Comparison of ENCODE assay signal across 24 mouse cellular contexts in genomic region chr11:59514789-59515188, GRCm38 (mm10). TPM values are rescaled to one million over a fixed set of nuclear protein-coding genes. Genes with fewer than 3 reads are reported as not detected.
DNase-seq lines count a peak whose midpoint lies in the region; ATAC-seq and TF ChIP-seq lines count a peak whose summit lies in the region.
"Had no signal": no experiment of that assay in that cellular context is flagged by ENCODE, and none has a peak within 500 bp of the region (broad histone marks: within the 10 kb centered on the region; RNA-seq: fewer than 3 reads in every experiment).

No protein-coding gene starts in this region.

- ATAC-seq in heart, embryonic 11.5 days (replicated peaks; ENCODE audit: insufficient number of reproducible peaks, low FRiP score, low TSS enrichment) = no peak
- ATAC-seq in heart, postnatal 0 days (ENCODE audit: insufficient read depth, low read depth) = no peak
- ATAC-seq in liver, postnatal 0 days = no peak
- ATAC-seq: hindbrain, embryonic 16.5 days; intestine, postnatal 0 days; midbrain, embryonic 13.5 days had no signal

- no peak overlapping the region for H3K9ac ChIP-seq in heart, embryonic 11.5 days (ENCODE audit: low read depth, low read length)
- H3K9ac ChIP-seq in heart, postnatal 0 days (replicated peaks; ENCODE audit: low read depth, low read length) = no peak overlapping the region
- H3K9ac ChIP-seq in heart, adult 2 months (ENCODE audit: low read depth, low read length) = no peak overlapping the region
- no peak overlapping the region for H3K9ac ChIP-seq in liver, postnatal 0 days (replicated peaks)
- H3K9ac ChIP-seq: forebrain, embryonic 12.5 days; liver, embryonic 14.5 days; lung, embryonic 15.5 days; midbrain, embryonic 13.5 days; stomach, embryonic 15.5 days had no signal

- no peaks in the 10 kb centered on the region for H3K27me3 ChIP-seq in heart, embryonic 11.5 days (ENCODE audit: control insufficient read depth, insufficient read depth, low read length)
- H3K27me3 ChIP-seq in heart, postnatal 0 days (ENCODE audit: control insufficient read depth, insufficient read depth, low read length) = no peaks in the 10 kb centered on the region
- no peaks in the 10 kb centered on the region for H3K27me3 ChIP-seq in heart, adult 2 months (ENCODE audit: control insufficient read depth, insufficient read depth, low read length)
- H3K27me3 ChIP-seq in embryonic facial prominence, embryonic 10.5 days (replicated peaks; ENCODE audit: low read depth, poor library complexity, severe bottlenecking) = no peaks in the 10 kb centered on the region
- H3K27me3 ChIP-seq in liver, postnatal 0 days (ENCODE audit: insufficient read depth, low read length) = no peaks in the 10 kb centered on the region
- H3K27me3 ChIP-seq: forebrain, embryonic 12.5 days; lung, embryonic 15.5 days; midbrain, embryonic 13.5 days; stomach, embryonic 15.5 days had no signal

- no peak for TF ChIP-seq CTCF in heart, postnatal 0 days (IDR thresholded peaks at IDR 0.05; ENCODE audit: low read depth)
- TF ChIP-seq CTCF in heart, adult 2 months (IDR thresholded peaks at IDR 0.05) = no peak
- no peak for TF ChIP-seq CTCF in liver, postnatal 0 days (IDR thresholded peaks at IDR 0.05; ENCODE audit: low read depth)

- H3K4me2 ChIP-seq in heart, embryonic 11.5 days = no peak overlapping the region
- no peak overlapping the region for H3K4me2 ChIP-seq in heart, postnatal 0 days (ENCODE audit: low read depth, low read length)
- H3K4me2 ChIP-seq in liver, postnatal 0 days (ENCODE audit: low read depth, low read length) = no peak overlapping the region
- H3K4me2 ChIP-seq: forebrain, embryonic 12.5 days; lung, embryonic 15.5 days; midbrain, embryonic 13.5 days; stomach, embryonic 15.5 days had no signal

- intact Hi-C loops in heart, adult 2 months (cut with DNase I) = no loop called here

- H3K4me3 ChIP-seq in heart, embryonic 11.5 days (ENCODE audit: low read depth, low read length) = no peak overlapping the region
- H3K4me3 ChIP-seq in heart, postnatal 0 days (ENCODE audit: low read depth, low read length) = no peak overlapping the region
- no peak overlapping the region for H3K4me3 ChIP-seq in heart, adult 2 months
- H3K4me3 ChIP-seq in embryonic facial prominence, embryonic 10.5 days = no peak overlapping the region
- no peak overlapping the region for H3K4me3 ChIP-seq in liver, postnatal 0 days (ENCODE audit: low read depth, low read length)
- H3K4me3 ChIP-seq: erythroblast, embryonic 14.5 days; forebrain, embryonic 12.5 days; hindbrain, embryonic 10.5 days; lung, embryonic 15.5 days; megakaryocyte, embryonic 14.5 days; midbrain, embryonic 13.5 days; stomach, embryonic 15.5 days had no signal

- 68% methylated on average over 3 of the region's 3 CpGs for WGBS in heart, embryonic 11.5 days (ENCODE audit: insufficient replicate concordance)
- WGBS in heart, postnatal 0 days = 37% methylated on average over 3 of the region's 3 CpGs
- WGBS in heart, adult 2 months = 25% methylated on average over 3 of the region's 3 CpGs
- WGBS in embryonic facial prominence, embryonic 10.5 days = 59% methylated on average over 3 of the region's 3 CpGs
- 60% methylated on average over 3 of the region's 3 CpGs for WGBS in liver, postnatal 0 days (ENCODE audit: insufficient replicate concordance)

- peaks cover 3% of the 10 kb centered on the region; the same call in 1 of the 2 replicates for H3K4me1 ChIP-seq in heart, embryonic 11.5 days (ENCODE audit: control insufficient read depth, insufficient read depth, low read length)
- no peaks in the 10 kb centered on the region for H3K4me1 ChIP-seq in heart, postnatal 0 days (ENCODE audit: control insufficient read depth, insufficient read depth)
- H3K4me1 ChIP-seq in heart, adult 2 months (ENCODE audit: control insufficient read depth, insufficient read depth, low read length) = no peaks in the 10 kb centered on the region; the same call in 1 of the 2 replicates
- peaks cover 8% of the 10 kb centered on the region for H3K4me1 ChIP-seq in embryonic facial prominence, embryonic 10.5 days
- H3K4me1 ChIP-seq in liver, postnatal 0 days (ENCODE audit: insufficient read depth) = peaks cover 14% of the 10 kb centered on the region
- H3K4me1 ChIP-seq: forebrain, embryonic 12.5 days; hindbrain, embryonic 10.5 days; lung, embryonic 15.5 days; midbrain, embryonic 13.5 days; stomach, embryonic 15.5 days had no signal

- no peaks in the 10 kb centered on the region for H3K79me2 ChIP-seq in heart, adult 2 months (replicated peaks; ENCODE audit: control insufficient read depth, insufficient read depth, low read length)

- H3K9me3 ChIP-seq in heart, embryonic 11.5 days (replicated peaks; ENCODE audit: control insufficient read depth, low read length) = no peaks in the 10 kb centered on the region
- H3K9me3 ChIP-seq in heart, postnatal 0 days (replicated peaks; ENCODE audit: control insufficient read depth, low read length) = no peaks in the 10 kb centered on the region
- H3K9me3 ChIP-seq in embryonic facial prominence, embryonic 10.5 days = no peaks in the 10 kb centered on the region
- no peaks in the 10 kb centered on the region for H3K9me3 ChIP-seq in liver, postnatal 0 days (ENCODE audit: low read length)
- H3K9me3 ChIP-seq: forebrain, embryonic 12.5 days; hindbrain, embryonic 10.5 days; lung, embryonic 15.5 days; megakaryocyte, embryonic 14.5 days; midbrain, embryonic 13.5 days; stomach, embryonic 15.5 days had no signal

- no peak for TF ChIP-seq EP300 in heart, postnatal 0 days (IDR thresholded peaks at IDR 0.05; ENCODE audit: low read depth)
- no peak for TF ChIP-seq EP300 in heart, adult 2 months (IDR thresholded peaks at IDR 0.05; ENCODE audit: insufficient read depth, low read depth, low read length)
- no peak for TF ChIP-seq EP300 in liver, postnatal 0 days (IDR thresholded peaks at IDR 0.05; ENCODE audit: low read depth)

- no peak for TF ChIP-seq POLR2A in heart, adult 2 months (IDR thresholded peaks at IDR 0.05; ENCODE audit: insufficient read depth, low read depth, low read length)

- no peaks in the 10 kb centered on the region for H3K36me3 ChIP-seq in heart, embryonic 11.5 days (ENCODE audit: control insufficient read depth, insufficient read depth, low read length)
- H3K36me3 ChIP-seq in heart, postnatal 0 days (replicated peaks; ENCODE audit: control insufficient read depth, insufficient read depth, low read length) = no peaks in the 10 kb centered on the region; the same call in 1 of the 2 replicates
- H3K36me3 ChIP-seq in heart, adult 2 months (ENCODE audit: control insufficient read depth, insufficient read depth, low read length) = no peaks in the 10 kb centered on the region
- H3K36me3 ChIP-seq in embryonic facial prominence, embryonic 10.5 days (replicated peaks) = peaks cover 22% of the 10 kb centered on the region
- no peaks in the 10 kb centered on the region for H3K36me3 ChIP-seq in liver, postnatal 0 days (replicated peaks; ENCODE audit: insufficient read depth, low read length)

- DNase-seq in heart, adult 18-20 months = no peak
- no peak for DNase-seq in heart, postnatal 0 days (ENCODE audit: low spot score)
- no peak for DNase-seq in heart, adult 2 months
- no peak for DNase-seq in embryonic facial prominence, embryonic 10.5 days (ENCODE audit: low spot score)
- no peak for DNase-seq in liver, postnatal 0 days
- DNase-seq in urinary bladder, postnatal 4 days (ENCODE audit: low spot score in 2 of 2) = no peak
- DNase-seq in cerebellum, postnatal 36 days = no peak
- DNase-seq: adrenal gland, postnatal 14 days; cerebellum, adult 9-10 months; kidney, postnatal 4 days; lung, postnatal 36 days; thymus, adult 2 months; thymus, postnatal 4 days had no signal

- peak overlapping the region; percentile 79 for H3K27ac ChIP-seq in heart, embryonic 11.5 days (ENCODE audit: low read depth, low read length)
- peak overlapping the region; percentile 55 for H3K27ac ChIP-seq in heart, postnatal 0 days (ENCODE audit: low read depth)
- H3K27ac ChIP-seq in heart, adult 2 months = no peak overlapping the region
- H3K27ac ChIP-seq in embryonic facial prominence, embryonic 10.5 days (replicated peaks) = 0 out of 2 replicates have a peak overlapping the region, but pooled peaks have one; percentile 30
- peak overlapping the region; percentile 55; the same call in 1 of the 2 replicates for H3K27ac ChIP-seq in liver, postnatal 0 days (ENCODE audit: low read depth)
- H3K27ac ChIP-seq: forebrain, embryonic 12.5 days; hindbrain, embryonic 10.5 days; liver, embryonic 14.5 days; lung, embryonic 15.5 days; midbrain, embryonic 13.5 days; stomach, embryonic 15.5 days had no signal

RNA-seq across cellular contexts. Expression of gene Zkscan17, which starts 11.8 kb away (rescaled TPM):
- 12.8 and 15.0 TPM in 2 replicates for polyA plus RNA-seq in heart, embryonic 11.5 days (2014; fragmentation: Nextera tagmentation; extraction: Ambion mirVana)
- 10 to 100 TPM; 12.5 to 14.2 TPM for total RNA-seq in heart, adult 18-20 months (2021)
- 20.6 and 21.4 TPM in 2 replicates for total RNA-seq in heart, postnatal 0 days (2014; rRNA removed; ENCODE audit: low replicate concordance)
- 8.7 and 10.1 TPM in 2 replicates for polyA plus RNA-seq in heart, postnatal 0 days (2015; fragmentation: Nextera tagmentation; extraction: Ambion mirVana)
- total RNA-seq in heart, adult 2 months (2021) = 10 to 100 TPM; 11.7 to 14.8 TPM
- 7.8 and 10.0 TPM in 2 replicates for polyA plus RNA-seq in heart, adult 2 months (2012; rRNA removed)
- polyA plus RNA-seq in embryonic facial prominence, embryonic 10.5 days (2016; fragmentation: Nextera tagmentation; extraction: Ambion mirVana) = 37.2 and 39.3 TPM in 2 replicates
- polyA plus RNA-seq in liver, postnatal 0 days (2015; fragmentation: Nextera tagmentation; extraction: Ambion mirVana) = 5.2 and 5.4 TPM in 2 replicates

RNA-seq across cellular contexts. Expression of gene Nlrp3, which starts 26.6 kb away (rescaled TPM):
- 0.16 TPM in 1 of 2 replicates, not detected in the other for polyA plus RNA-seq in heart, embryonic 11.5 days (2014; fragmentation: Nextera tagmentation; extraction: Ambion mirVana)
- under 1 TPM; 0.31 to 0.47 TPM for total RNA-seq in heart, adult 18-20 months (2021)
- total RNA-seq in heart, postnatal 0 days (2014; rRNA removed; ENCODE audit: low replicate concordance) = 0.11 and 0.15 TPM in 2 replicates
- 0.18 and 0.25 TPM in 2 replicates for polyA plus RNA-seq in heart, postnatal 0 days (2015; fragmentation: Nextera tagmentation; extraction: Ambion mirVana)
- under 1 TPM; 0.45 to 0.55 TPM for total RNA-seq in heart, adult 2 months (2021)
- polyA plus RNA-seq in heart, adult 2 months (2012; rRNA removed) = 0.33 and 0.38 TPM in 2 replicates
- polyA plus RNA-seq in embryonic facial prominence, embryonic 10.5 days (2016; fragmentation: Nextera tagmentation; extraction: Ambion mirVana) = 0.14 and 0.16 TPM in 2 replicates
- 0.80 and 0.91 TPM in 2 replicates for polyA plus RNA-seq in liver, postnatal 0 days (2015; fragmentation: Nextera tagmentation; extraction: Ambion mirVana)
- polyA plus RNA-seq: forebrain, embryonic 12.5 days; hindbrain, embryonic 10.5 days had no signal

RNA-seq across cellular contexts. Expression of gene Zfp867, which starts 42.5 kb away (rescaled TPM):
- polyA plus RNA-seq in heart, embryonic 11.5 days (2014; fragmentation: Nextera tagmentation; extraction: Ambion mirVana) = 5.8 and 6.2 TPM in 2 replicates
- total RNA-seq in heart, adult 18-20 months (2021) = 1 to 10 TPM; 2.5 to 3.2 TPM
- total RNA-seq in heart, postnatal 0 days (2014; rRNA removed; ENCODE audit: low replicate concordance) = 4.1 and 8.3 TPM in 2 replicates
- polyA plus RNA-seq in heart, postnatal 0 days (2015; fragmentation: Nextera tagmentation; extraction: Ambion mirVana) = 6.4 and 6.5 TPM in 2 replicates
- 1 to 10 TPM; 3.0 to 4.7 TPM for total RNA-seq in heart, adult 2 months (2021)
- 1.00 and 2.1 TPM in 2 replicates for polyA plus RNA-seq in heart, adult 2 months (2012; rRNA removed)
- polyA plus RNA-seq in embryonic facial prominence, embryonic 10.5 days (2016; fragmentation: Nextera tagmentation; extraction: Ambion mirVana) = 8.6 and 9.3 TPM in 2 replicates
- 1.4 and 1.5 TPM in 2 replicates for polyA plus RNA-seq in liver, postnatal 0 days (2015; fragmentation: Nextera tagmentation; extraction: Ambion mirVana)
- polyA plus RNA-seq: erythroblast, embryonic 14.5 days had no signal
